Comparison of ENCODE assay signal across 9 mouse cellular contexts in the genomic region with DNA sequence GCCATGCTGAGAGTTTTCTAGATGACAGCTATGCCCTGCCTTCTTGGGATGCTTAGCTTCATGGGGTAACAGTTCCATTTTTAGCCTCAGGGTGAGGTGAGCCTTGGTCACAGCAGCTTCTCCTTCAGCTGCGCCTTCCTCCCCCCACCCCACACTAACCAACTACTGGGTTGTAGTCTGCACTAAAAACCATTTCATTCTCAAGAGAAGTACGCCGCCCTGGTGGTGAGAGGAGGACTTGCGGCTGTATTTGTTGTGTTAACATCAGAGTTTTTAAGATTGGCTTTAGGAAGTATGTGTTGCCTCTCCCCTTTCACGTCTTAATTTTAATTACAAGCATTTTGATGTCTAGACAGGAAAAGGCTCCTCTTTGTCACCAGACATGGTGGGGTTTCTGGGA. TPM values are rescaled to one million over a fixed set of nuclear protein-coding genes. Genes with fewer than 3 reads are reported as not detected.
DNase-seq lines count a peak whose midpoint lies in the region; ATAC-seq and TF ChIP-seq lines count a peak whose summit lies in the region.
"Had no signal": no experiment of that assay in that cellular context is flagged by ENCODE, and none has a peak within 500 bp of the region (broad histone marks: within the 10 kb centered on the region; RNA-seq: fewer than 3 reads in every experiment).

No protein-coding gene starts in this region.

- in situ Hi-C loops in CH12.LX (cut with MboI; ENCODE audit: low pct_ligation_motif_present, low pct_unique_long_range_greater_than_20kb, low sequenced_read_pairs), result no loop called here

- TF ChIP-seq RAD21 in CH12.LX (IDR thresholded peaks at IDR 0.05; ENCODE audit: low read depth, low read length), result peak; percentile 33

- TF ChIP-seq EP300 in CH12.LX (IDR thresholded peaks at IDR 0.05; ENCODE audit: low read length), result no peak

- peaks cover 9% of the 10 kb centered on the region; the same call in 1 of the 2 replicates for H3K4me1 ChIP-seq in hindbrain, postnatal 0 days (ENCODE audit: insufficient read depth, low read length)
- peaks cover 66% of the 10 kb centered on the region for H3K4me1 ChIP-seq in hindbrain, embryonic 13.5 days (replicated peaks)
- 0 out of 4 replicates have a peak, but pooled peaks cover 0 to 2% of the 10 kb centered on the region in 2 experiments for H3K4me1 ChIP-seq in CH12.LX (ENCODE audit: control insufficient read depth in 1 of 2, insufficient read depth in 2 of 2)
- peaks cover 18% of the 10 kb centered on the region for H3K4me1 ChIP-seq in bone marrow macrophage, adult 2 months (ENCODE audit: control insufficient read depth, insufficient read depth, low read length)
- peaks cover 60% of the 10 kb centered on the region for H3K4me1 ChIP-seq in kidney, embryonic 15.5 days
- H3K4me1 ChIP-seq in midbrain, embryonic 11.5 days (ENCODE audit: control insufficient read depth, insufficient read depth, low read length), result peaks cover 42% of the 10 kb centered on the region
- H3K4me1 ChIP-seq in neural tube, embryonic 15.5 days, result peaks cover 16% of the 10 kb centered on the region

- no peak overlapping the region for H3K9ac ChIP-seq in hindbrain, postnatal 0 days (replicated peaks; ENCODE audit: low read length)
- H3K9ac ChIP-seq in hindbrain, embryonic 13.5 days, result no peak overlapping the region
- no peak overlapping the region for H3K9ac ChIP-seq in CH12.LX (ENCODE audit: insufficient read depth, low read depth)
- no peak overlapping the region for H3K9ac ChIP-seq in kidney, embryonic 15.5 days
- H3K9ac ChIP-seq in midbrain, embryonic 11.5 days (ENCODE audit: low read length), result no peak overlapping the region
- H3K9ac ChIP-seq in neural tube, embryonic 15.5 days (replicated peaks), result no peak overlapping the region

- TF ChIP-seq CTCF in hindbrain, postnatal 0 days (IDR thresholded peaks at IDR 0.05; ENCODE audit: low read depth), result peak; percentile 72
- peak; percentile 76 to 92 for TF ChIP-seq CTCF in CH12.LX (conservative IDR thresholded peaks at IDR 0.05 in 1 of 2, IDR thresholded peaks at IDR 0.05 in 1 of 2; ENCODE audit: low read depth in 2 of 2, low read length in 2 of 2)
- TF ChIP-seq CTCF in bone marrow macrophage, adult 2 months (IDR thresholded peaks at IDR 0.05; ENCODE audit: low read depth, low read length), result peak; percentile 77

- H3K9me3 ChIP-seq in hindbrain, postnatal 0 days (ENCODE audit: low read length), result no peaks in the 10 kb centered on the region
- no peaks in the 10 kb centered on the region for H3K9me3 ChIP-seq in hindbrain, embryonic 13.5 days
- no peaks in the 10 kb centered on the region for H3K9me3 ChIP-seq in CH12.LX (replicated peaks; ENCODE audit: low read length)
- no peaks in the 10 kb centered on the region for H3K9me3 ChIP-seq in kidney, embryonic 15.5 days (replicated peaks)
- H3K9me3 ChIP-seq in midbrain, embryonic 11.5 days (ENCODE audit: control insufficient read depth, low read length), result no peaks in the 10 kb centered on the region
- no peaks in the 10 kb centered on the region for H3K9me3 ChIP-seq in neural tube, embryonic 15.5 days (replicated peaks)

- H3K4me3 ChIP-seq in hindbrain, postnatal 0 days (ENCODE audit: low read length), result no peak overlapping the region
- no peak overlapping the region for H3K4me3 ChIP-seq in hindbrain, embryonic 13.5 days
- H3K4me3 ChIP-seq in CH12.LX (replicated peaks in 1 of 3; ENCODE audit: low read depth in 2 of 3, low read length in 2 of 3, poor library complexity in 1 of 3), result no peak overlapping the region
- no peak overlapping the region for H3K4me3 ChIP-seq in bone marrow macrophage, adult 2 months (ENCODE audit: insufficient read depth, low read length)
- H3K4me3 ChIP-seq in kidney, embryonic 15.5 days (replicated peaks), result no peak overlapping the region
- no peak overlapping the region for H3K4me3 ChIP-seq in midbrain, embryonic 11.5 days (ENCODE audit: low read depth, low read length)
- H3K4me3 ChIP-seq in neural tube, embryonic 15.5 days (replicated peaks), result no peak overlapping the region

- ATAC-seq in hindbrain, postnatal 0 days, result no peak
- no peak for ATAC-seq in hindbrain, embryonic 13.5 days (ENCODE audit: low FRiP score)
- no peak for ATAC-seq in kidney, embryonic 15.5 days (replicated peaks; ENCODE audit: low FRiP score)
- ATAC-seq in midbrain, embryonic 11.5 days (ENCODE audit: low FRiP score), result no peak
- no peak for ATAC-seq in neural tube, embryonic 15.5 days (ENCODE audit: low FRiP score)

- H3K27me3 ChIP-seq in hindbrain, postnatal 0 days (ENCODE audit: insufficient read depth, low read length), result no peaks in the 10 kb centered on the region
- no peaks in the 10 kb centered on the region for H3K27me3 ChIP-seq in hindbrain, embryonic 13.5 days
- peaks cover 2% of the 10 kb centered on the region for H3K27me3 ChIP-seq in CH12.LX (replicated peaks)
- H3K27me3 ChIP-seq in kidney, embryonic 15.5 days, result no peaks in the 10 kb centered on the region
- H3K27me3 ChIP-seq in midbrain, embryonic 11.5 days (ENCODE audit: control insufficient read depth, insufficient read depth, low read length), result no peaks in the 10 kb centered on the region
- H3K27me3 ChIP-seq in neural tube, embryonic 15.5 days (replicated peaks), result no peaks in the 10 kb centered on the region

- no peaks in the 10 kb centered on the region for H3K79me2 ChIP-seq in CH12.LX (replicated peaks; ENCODE audit: control insufficient read depth, extremely low read depth, insufficient read depth, poor library complexity, severe bottlenecking)

- H3K27ac ChIP-seq in hindbrain, postnatal 0 days, result no peak overlapping the region
- H3K27ac ChIP-seq in hindbrain, embryonic 13.5 days, result no peak overlapping the region
- H3K27ac ChIP-seq in CH12.LX (ENCODE audit: insufficient read depth, low read depth), result no peak overlapping the region
- no peak overlapping the region for H3K27ac ChIP-seq in bone marrow macrophage, adult 2 months (ENCODE audit: insufficient read depth, low read depth, low read length)
- H3K27ac ChIP-seq in kidney, embryonic 15.5 days, result 0 out of 2 replicates have a peak overlapping the region, but pooled peaks have one; percentile 14
- H3K27ac ChIP-seq in midbrain, embryonic 11.5 days (ENCODE audit: low read depth, low read length), result no peak overlapping the region
- no peak overlapping the region for H3K27ac ChIP-seq in neural tube, embryonic 15.5 days (replicated peaks)

- dilution Hi-C loops in CH12.LX (cut with MboI; ENCODE audit: extremely low pct_ligation_motif_present, extremely low pct_unique_long_range_greater_than_20kb, low sequenced_read_pairs), result no loop called here

- 69% methylated on average over 5 of the region's 5 CpGs for WGBS in hindbrain, postnatal 0 days
- 66% methylated on average over 5 of the region's 5 CpGs for WGBS in hindbrain, embryonic 13.5 days
- 75% methylated on average over 5 of the region's 5 CpGs for WGBS in kidney, embryonic 15.5 days
- WGBS in midbrain, embryonic 11.5 days, result 59% methylated on average over 5 of the region's 5 CpGs
- WGBS in neural tube, embryonic 15.5 days, result 72% methylated on average over 5 of the region's 5 CpGs

- no peaks in the 10 kb centered on the region for H3K36me3 ChIP-seq in hindbrain, postnatal 0 days (ENCODE audit: insufficient read depth, low read length)
- no peaks in the 10 kb centered on the region for H3K36me3 ChIP-seq in hindbrain, embryonic 13.5 days
- H3K36me3 ChIP-seq in CH12.LX (replicated peaks in 1 of 2; ENCODE audit: control insufficient read depth in 1 of 2, insufficient read depth in 1 of 2, low read length in 1 of 2), result no peaks in the 10 kb centered on the region
- H3K36me3 ChIP-seq in kidney, embryonic 15.5 days, result 0 out of 2 replicates have a peak, but pooled peaks cover 6% of the 10 kb centered on the region
- no peaks in the 10 kb centered on the region for H3K36me3 ChIP-seq in midbrain, embryonic 11.5 days (ENCODE audit: control insufficient read depth, insufficient read depth, low read length)
- H3K36me3 ChIP-seq in neural tube, embryonic 15.5 days, result no peaks in the 10 kb centered on the region

- DNase-seq in hindbrain, postnatal 0 days (ENCODE audit: low spot score), result no peak
- peak; percentile 67 for DNase-seq in CH12.LX (ENCODE audit: extremely low read depth)
- peak; percentile 69 for DNase-seq in retina, embryonic 14.5 days (ENCODE audit: low spot score)
- no peak for DNase-seq in midbrain, embryonic 11.5 days (ENCODE audit: low spot score, missing footprints)

- no peak overlapping the region for H3K4me2 ChIP-seq in hindbrain, postnatal 0 days (ENCODE audit: low read depth, low read length)
- no peak overlapping the region for H3K4me2 ChIP-seq in hindbrain, embryonic 13.5 days
- H3K4me2 ChIP-seq in CH12.LX (ENCODE audit: insufficient read depth, low read depth, poor library complexity, severe bottlenecking), result no peak overlapping the region
- H3K4me2 ChIP-seq in kidney, embryonic 15.5 days, result no peak overlapping the region
- H3K4me2 ChIP-seq in midbrain, embryonic 11.5 days, result no peak overlapping the region
- no peak overlapping the region for H3K4me2 ChIP-seq in neural tube, embryonic 15.5 days

- TF ChIP-seq POLR2A in CH12.LX (IDR thresholded peaks at IDR 0.05; ENCODE audit: low read depth, low read length), result no peak
- no peak for TF ChIP-seq POLR2A in bone marrow macrophage, adult 2 months (IDR thresholded peaks at IDR 0.05; ENCODE audit: borderline replicate concordance, low read depth, low read length)

RNA-seq across cellular contexts. Expression of gene 4933415A04Rik, which starts 18.6 kb away (rescaled TPM):
- total RNA-seq in hindbrain, postnatal 0 days (2014; rRNA removed), result 0.14 and 0.99 TPM in 2 replicates
- 2.6 and 2.9 TPM in 2 replicates for polyA plus RNA-seq in hindbrain, postnatal 0 days (2015; fragmentation: Nextera tagmentation; extraction: Ambion mirVana)
- 6.1 and 7.2 TPM in 2 replicates for polyA plus RNA-seq in hindbrain, embryonic 13.5 days (2015; fragmentation: Nextera tagmentation; extraction: Ambion mirVana)
- not detected in 2 replicates for total RNA-seq in CH12.LX (2012; rRNA removed)
- not detected in 2 replicates for total RNA-seq in CH12.LX (2014; rRNA removed)
- polyA plus RNA-seq in CH12.LX (2012; ENCODE audit: insufficient read length, low read depth), result not detected in 2 replicates
- polyA plus RNA-seq in bone marrow macrophage, adult 2 months (2012; ENCODE audit: insufficient read depth, insufficient read length, missing spikeins), result not detected in 2 replicates
- polyA plus RNA-seq in kidney, embryonic 15.5 days (2015; fragmentation: Nextera tagmentation; extraction: Ambion mirVana), result 7.0 and 8.2 TPM in 2 replicates
- polyA plus RNA-seq in midbrain, embryonic 11.5 days (2014; fragmentation: Nextera tagmentation; extraction: Ambion mirVana), result 10.1 and 11.3 TPM in 2 replicates
- polyA plus RNA-seq in neural tube, embryonic 15.5 days (2015; fragmentation: Nextera tagmentation; extraction: Ambion mirVana), result 2.7 and 3.5 TPM in 2 replicates

RNA-seq across cellular contexts. Expression of gene Fabp6, which starts 33.1 kb away (rescaled TPM):
- total RNA-seq in hindbrain, postnatal 0 days (2014; rRNA removed), result not detected in 2 replicates
- not detected in 2 replicates for polyA plus RNA-seq in hindbrain, postnatal 0 days (2015; fragmentation: Nextera tagmentation; extraction: Ambion mirVana)
- not detected in 2 replicates for polyA plus RNA-seq in hindbrain, embryonic 13.5 days (2015; fragmentation: Nextera tagmentation; extraction: Ambion mirVana)
- total RNA-seq in CH12.LX (2012; rRNA removed) (not detected in 2 replicates), CH12.LX (2014; rRNA removed) (not detected in 2 replicates)
- not detected in 2 replicates for polyA plus RNA-seq in CH12.LX (2012; ENCODE audit: insufficient read length, low read depth)
- not detected in 2 replicates for polyA plus RNA-seq in bone marrow macrophage, adult 2 months (2012; ENCODE audit: insufficient read depth, insufficient read length, missing spikeins)
- polyA plus RNA-seq in kidney, embryonic 15.5 days (2015; fragmentation: Nextera tagmentation; extraction: Ambion mirVana), result not detected in 2 replicates
- not detected in 2 replicates for polyA plus RNA-seq in midbrain, embryonic 11.5 days (2014; fragmentation: Nextera tagmentation; extraction: Ambion mirVana)
- polyA plus RNA-seq in neural tube, embryonic 15.5 days (2015; fragmentation: Nextera tagmentation; extraction: Ambion mirVana), result not detected in 2 replicates
- total RNA-seq: layer of hippocampus, postnatal 25 days had no signal

RNA-seq across cellular contexts. Expression of gene Ccnjl, which starts 39.7 kb away (rescaled TPM):
- total RNA-seq in hindbrain, postnatal 0 days (2014; rRNA removed), result 2.4 and 3.5 TPM in 2 replicates
- polyA plus RNA-seq in hindbrain, postnatal 0 days (2015; fragmentation: Nextera tagmentation; extraction: Ambion mirVana), result 4.6 and 5.5 TPM in 2 replicates
- polyA plus RNA-seq in hindbrain, embryonic 13.5 days (2015; fragmentation: Nextera tagmentation; extraction: Ambion mirVana), result 18.5 and 20.8 TPM in 2 replicates
- not detected in 2 replicates for total RNA-seq in CH12.LX (2012; rRNA removed)
- total RNA-seq in CH12.LX (2014; rRNA removed), result not detected in 2 replicates
- not detected in 2 replicates for polyA plus RNA-seq in CH12.LX (2012; ENCODE audit: insufficient read length, low read depth)
- not detected in 2 replicates for polyA plus RNA-seq in bone marrow macrophage, adult 2 months (2012; ENCODE audit: insufficient read depth, insufficient read length, missing spikeins)
- 27.0 and 29.2 TPM in 2 replicates for polyA plus RNA-seq in kidney, embryonic 15.5 days (2015; fragmentation: Nextera tagmentation; extraction: Ambion mirVana)
- 35.7 and 40.2 TPM in 2 replicates for polyA plus RNA-seq in midbrain, embryonic 11.5 days (2014; fragmentation: Nextera tagmentation; extraction: Ambion mirVana)
- 11.0 and 14.2 TPM in 2 replicates for polyA plus RNA-seq in neural tube, embryonic 15.5 days (2015; fragmentation: Nextera tagmentation; extraction: Ambion mirVana)

Comparison
In these comparisons a context has a peak if more than half of its experiments do, and no peak if none do; other contexts are left out.
1. DNase-seq: peak in CH12.LX (single experiment) and retina, embryonic 14.5 days (single experiment); none in hindbrain, postnatal 0 days (single experiment) and midbrain, embryonic 11.5 days (single experiment).
2. Peak in every context shown above with its lines, with median percentiles within 50 percentile points of each other: CTCF ChIP-seq.